Mouse (Mus musculus): ENCODE results near the gene Fam71d. TPM values are rescaled to one million over a fixed set of nuclear protein-coding genes. Genes with fewer than 3 reads are reported as not detected.

Gene Fam71d
- polyA plus RNA-seq (2015; fragmentation: Nextera tagmentation; extraction: Ambion mirVana), result not detected in 2 replicates

GRCm38 (mm10) chr12:78691325-78691724 lies at the start of gene Fam71d:
Gene Fam71d, plus strand, starts transcription at chr12:78691535.
- ATAC-seq, result no peak
- no peaks in the 10 kb centered on the region for H3K9me3 ChIP-seq
- WGBS, result 78% methylated on average over 1 of the region's 1 CpGs

GRCm38 (mm10) chr12:78643691-78644090 lies 47.6 kb upstream of the Fam71d start:
- WGBS, result 88% methylated on average over 2 of the region's 2 CpGs
- no peak overlapping the region for H3K27ac ChIP-seq
- H3K9ac ChIP-seq, result no peak overlapping the region
- ATAC-seq, result no peak
- H3K4me2 ChIP-seq (replicated peaks), result no peak overlapping the region
- no peaks in the 10 kb centered on the region for H3K27me3 ChIP-seq (replicated peaks)
- H3K4me1 ChIP-seq (replicated peaks), result no peaks in the 10 kb centered on the region
- H3K36me3 ChIP-seq, result no peaks in the 10 kb centered on the region
- H3K9me3 ChIP-seq, result no peaks in the 10 kb centered on the region
- H3K4me3 ChIP-seq (replicated peaks), result no peak overlapping the region

More at GRCm38 (mm10) chr12:78691325-78691724, at the start of gene Fam71d:
- Histone ChIP-seq H3K9ac (no peak within 1 kb of the TSS), H3K36me3 (no peaks in the 10 kb centered on the region), H3K27me3 (replicated peaks) (no peaks in the 10 kb centered on the region), H3K4me2 (replicated peaks) (no peak within 1 kb of the TSS), H3K4me3 (replicated peaks) (no peak within 1 kb of the TSS), H3K4me1 (replicated peaks) (no peaks in the 10 kb centered on the region), H3K27ac (no peak within 1 kb of the TSS)

GRCm38 (mm10) chr12:78645282-78645681 lies 46.1 kb upstream of the Fam71d start:
- no peaks in the 10 kb centered on the region for H3K36me3 ChIP-seq
- H3K4me2 ChIP-seq (replicated peaks), result no peak overlapping the region
- no peaks in the 10 kb centered on the region for H3K27me3 ChIP-seq (replicated peaks)
- no peak overlapping the region for H3K4me3 ChIP-seq (replicated peaks)
- no peak overlapping the region for H3K9ac ChIP-seq
- no peak for ATAC-seq
- no peak overlapping the region for H3K27ac ChIP-seq
- no peaks in the 10 kb centered on the region for H3K9me3 ChIP-seq
- no peaks in the 10 kb centered on the region for H3K4me1 ChIP-seq (replicated peaks)
- 89% methylated on average over 1 of the region's 1 CpGs for WGBS

DNA sequence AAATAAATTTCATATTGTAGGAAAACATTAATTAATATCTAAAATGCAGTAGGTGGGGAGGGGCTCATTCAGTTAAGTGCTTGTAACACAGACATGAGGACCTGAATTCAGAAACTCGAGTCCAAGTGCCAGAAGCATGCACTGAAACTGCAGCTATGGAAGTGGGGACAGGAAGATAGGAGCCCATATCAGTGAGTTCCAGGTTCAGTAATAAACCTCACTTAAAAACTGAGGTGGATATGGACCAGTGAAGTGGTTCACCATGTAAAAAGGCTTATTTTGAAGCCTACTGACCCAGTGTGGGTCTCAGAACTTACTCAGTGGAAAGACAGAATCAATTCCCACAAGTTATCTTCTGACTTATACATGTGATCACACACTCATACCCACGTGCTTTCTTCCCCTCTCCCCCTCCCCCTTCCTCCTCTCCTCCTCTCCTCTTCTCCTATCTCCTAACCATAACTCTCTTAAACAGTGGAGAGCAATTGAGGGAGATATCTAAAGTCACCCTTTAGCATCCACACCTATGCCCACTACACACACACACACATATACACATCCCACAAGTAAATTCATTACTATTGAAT lies 31.5 kb upstream of the Fam71d start:
- H3K27ac ChIP-seq, result no peak overlapping the region
- no peak for ATAC-seq
- H3K9me3 ChIP-seq, result no peaks in the 10 kb centered on the region
- no peak overlapping the region for H3K4me2 ChIP-seq (replicated peaks)
- 75% methylated on average over 2 of the region's 2 CpGs for whole genome bisulfite sequencing
- H3K27me3 ChIP-seq (replicated peaks), result no peaks in the 10 kb centered on the region
- H3K4me1 ChIP-seq (replicated peaks), result no peaks in the 10 kb centered on the region
- H3K4me3 ChIP-seq (replicated peaks), result no peak overlapping the region
- H3K9ac ChIP-seq, result no peak overlapping the region
- no peaks in the 10 kb centered on the region for H3K36me3 ChIP-seq

GRCm38 (mm10) chr12:78678101-78678806 lies 13.1 kb upstream of the Fam71d start:
- Histone ChIP-seq H3K9ac (no peak overlapping the region), H3K27me3 (replicated peaks) (no peaks in the 10 kb centered on the region), H3K9me3 (no peaks in the 10 kb centered on the region), H3K27ac (no peak overlapping the region), H3K4me2 (replicated peaks) (no peak overlapping the region), H3K4me1 (replicated peaks) (no peaks in the 10 kb centered on the region), H3K36me3 (no peaks in the 10 kb centered on the region), H3K4me3 (replicated peaks) (no peak overlapping the region)
- ATAC-seq, result no peak
- 91% methylated on average over 5 of the region's 5 CpGs for WGBS

DNA sequence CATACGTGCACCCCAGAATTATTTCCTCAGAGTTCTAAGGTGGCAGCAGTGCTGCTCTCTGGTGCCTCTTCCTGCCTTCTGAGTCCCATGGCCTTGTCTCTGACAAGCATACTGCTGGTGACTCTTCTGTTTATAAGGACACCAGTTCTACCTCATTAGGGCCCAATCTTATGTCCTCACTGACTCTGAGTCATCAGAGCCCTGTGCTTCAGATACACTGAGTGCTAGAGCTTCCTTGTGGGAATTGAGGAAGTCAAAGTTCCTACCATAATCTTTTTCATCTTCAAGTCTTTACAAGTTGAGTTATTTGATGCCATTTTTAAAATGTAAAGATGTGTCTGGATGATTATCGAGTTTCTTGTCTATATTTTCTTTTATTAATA lies 12.5 kb upstream of the Fam71d start:
- Histone ChIP-seq H3K9me3 (no peaks in the 10 kb centered on the region), H3K4me1 (replicated peaks) (no peaks in the 10 kb centered on the region), H3K4me3 (replicated peaks) (no peak overlapping the region), H3K9ac (no peak overlapping the region), H3K27ac (no peak overlapping the region), H3K27me3 (replicated peaks) (no peaks in the 10 kb centered on the region), H3K4me2 (replicated peaks) (no peak overlapping the region), H3K36me3 (no peaks in the 10 kb centered on the region)
- 79% methylated on average over 2 of the region's 2 CpGs for WGBS
- ATAC-seq, result no peak

DNA sequence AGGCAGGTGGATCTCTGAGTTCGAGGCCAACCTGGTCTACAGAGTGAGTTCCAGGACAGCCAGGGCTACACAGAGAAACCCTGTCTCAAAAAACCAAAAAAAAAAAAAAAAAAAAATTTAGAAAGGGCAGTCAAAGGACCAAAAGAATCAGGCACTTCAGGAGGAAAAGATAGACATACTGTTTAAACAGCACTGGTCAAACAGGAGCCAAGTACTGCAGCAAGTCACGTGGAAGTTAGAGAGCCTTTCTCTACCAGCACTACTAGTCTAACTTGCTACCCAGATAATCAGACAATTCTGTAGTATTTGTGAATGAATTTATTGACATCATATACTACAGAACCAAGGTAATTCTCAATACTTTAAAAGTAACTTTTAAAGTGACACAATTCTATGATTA lies 10.3 kb upstream of the Fam71d start:
- no peak overlapping the region for H3K4me3 ChIP-seq (replicated peaks)
- no peak for ATAC-seq
- H3K27ac ChIP-seq, result no peak overlapping the region
- H3K9me3 ChIP-seq, result no peaks in the 10 kb centered on the region
- no peak overlapping the region for H3K9ac ChIP-seq
- H3K4me2 ChIP-seq (replicated peaks), result no peak overlapping the region
- H3K27me3 ChIP-seq (replicated peaks), result no peaks in the 10 kb centered on the region
- no peaks in the 10 kb centered on the region for H3K4me1 ChIP-seq (replicated peaks)
- H3K36me3 ChIP-seq, result no peaks in the 10 kb centered on the region
- 76% methylated on average over 2 of the region's 2 CpGs for WGBS

DNA sequence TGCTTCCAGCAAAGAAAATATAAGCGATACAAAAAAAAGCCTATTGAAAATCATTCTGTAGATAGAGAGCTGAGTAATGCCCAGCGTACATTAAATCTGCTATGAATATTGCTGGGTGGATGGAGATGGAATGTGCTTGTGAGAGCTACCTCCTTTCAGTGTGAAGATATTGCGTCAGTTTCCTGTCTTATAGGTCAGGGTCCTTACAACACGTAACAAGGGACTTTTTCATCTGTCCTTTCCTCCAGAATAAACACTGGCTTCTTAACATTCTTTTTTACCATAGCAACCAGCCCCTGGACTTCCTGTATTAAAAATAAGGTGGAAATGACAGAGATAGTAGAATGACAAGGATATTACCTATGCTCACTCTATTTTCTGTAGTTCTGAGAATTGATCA lies 9.1 kb upstream of the Fam71d start:
- WGBS, result 59% methylated on average over 4 of the region's 4 CpGs

GRCm38 (mm10) chr12:78685669-78686215 lies 5.6 kb upstream of the Fam71d start:
- H3K4me2 ChIP-seq (replicated peaks), result no peak overlapping the region
- no peaks in the 10 kb centered on the region for H3K9me3 ChIP-seq
- H3K27ac ChIP-seq, result no peak overlapping the region
- no peak for ATAC-seq
- H3K9ac ChIP-seq, result no peak overlapping the region
- no peak overlapping the region for H3K4me3 ChIP-seq (replicated peaks)
- H3K4me1 ChIP-seq (replicated peaks), result no peaks in the 10 kb centered on the region
- no peaks in the 10 kb centered on the region for H3K36me3 ChIP-seq
- no peaks in the 10 kb centered on the region for H3K27me3 ChIP-seq (replicated peaks)
- WGBS, result 52% methylated on average over 1 of the region's 1 CpGs

More for the DNA sequence above, 9.1 kb upstream of the Fam71d start:
- no peak overlapping the region for H3K4me3 ChIP-seq (replicated peaks)
- no peaks in the 10 kb centered on the region for H3K4me1 ChIP-seq (replicated peaks)
- H3K9me3 ChIP-seq, result no peaks in the 10 kb centered on the region
- H3K4me2 ChIP-seq (replicated peaks), result no peak overlapping the region
- H3K36me3 ChIP-seq, result no peaks in the 10 kb centered on the region
- H3K27me3 ChIP-seq (replicated peaks), result no peaks in the 10 kb centered on the region
- H3K27ac ChIP-seq, result no peak overlapping the region
- no peak overlapping the region for H3K9ac ChIP-seq
- ATAC-seq, result no peak

DNA sequence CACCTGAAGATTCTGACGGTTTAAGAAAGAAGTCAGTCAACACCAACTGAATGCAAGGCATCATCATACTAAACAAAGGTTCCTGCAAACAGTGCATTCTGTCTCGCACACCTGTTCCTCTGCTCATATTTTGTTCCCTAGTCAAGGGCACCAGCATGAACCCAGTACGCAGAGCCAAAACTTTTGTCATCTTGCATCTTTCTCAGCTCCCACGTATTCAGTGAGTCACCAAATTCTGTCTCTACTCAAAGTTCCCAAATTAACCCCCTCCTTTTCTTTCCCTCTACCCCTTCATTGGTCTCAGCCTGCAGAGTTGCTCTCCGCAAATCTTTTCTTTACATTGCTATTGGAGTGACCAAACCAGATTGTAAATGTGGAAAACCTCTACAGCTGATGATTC lies 2.5 kb upstream of the Fam71d start:
- Histone ChIP-seq H3K36me3 (no peaks in the 10 kb centered on the region), H3K9me3 (no peaks in the 10 kb centered on the region), H3K4me3 (replicated peaks) (no peak overlapping the region), H3K27me3 (replicated peaks) (no peaks in the 10 kb centered on the region), H3K9ac (no peak overlapping the region), H3K4me2 (replicated peaks) (no peak overlapping the region), H3K4me1 (replicated peaks) (no peaks in the 10 kb centered on the region), H3K27ac (no peak overlapping the region)
- ATAC-seq, result no peak
- WGBS, result 86% methylated on average over 5 of the region's 5 CpGs

- no peak for ATAC-seq
- no peaks in the 10 kb centered on the region for H3K4me1 ChIP-seq (replicated peaks)
- no peak overlapping the region for H3K9ac ChIP-seq
- H3K27ac ChIP-seq, result no peak overlapping the region
- no peaks in the 10 kb centered on the region for H3K36me3 ChIP-seq
- H3K4me3 ChIP-seq (replicated peaks), result no peak overlapping the region
- no peak overlapping the region for H3K4me2 ChIP-seq (replicated peaks)
- WGBS, result 87% methylated on average over 2 of the region's 2 CpGs
- no peaks in the 10 kb centered on the region for H3K27me3 ChIP-seq (replicated peaks)
- H3K9me3 ChIP-seq, result no peaks in the 10 kb centered on the region
These were observed 1.9 kb downstream of the Fam71d start for GRCm38 (mm10) chr12:78693281-78693680.

DNA sequence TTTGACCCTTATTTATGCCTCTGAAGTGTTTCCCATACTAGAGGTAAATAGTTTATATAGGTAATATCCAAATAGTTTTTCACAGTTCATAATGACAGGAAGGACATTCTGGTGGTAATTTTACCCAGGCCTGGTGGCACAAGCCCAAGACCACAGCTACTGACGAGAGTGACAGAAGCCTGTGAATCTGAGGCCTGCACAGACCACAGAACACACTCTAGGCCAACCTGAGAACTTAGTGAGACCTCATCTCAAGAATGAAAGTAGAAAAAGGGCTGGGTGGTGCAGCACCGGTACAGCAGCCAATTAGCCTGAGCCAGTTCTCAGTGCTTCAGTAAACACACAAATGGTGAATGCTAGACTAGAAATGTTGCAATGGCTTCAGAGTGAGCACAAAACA lies 26.4 kb downstream of the Fam71d start:
- WGBS, result 80% methylated on average over 2 of the region's 2 CpGs
- H3K27me3 ChIP-seq (replicated peaks), result no peaks in the 10 kb centered on the region
- no peak overlapping the region for H3K4me2 ChIP-seq (replicated peaks)
- H3K9me3 ChIP-seq, result no peaks in the 10 kb centered on the region
- no peak overlapping the region for H3K4me3 ChIP-seq (replicated peaks)
- H3K4me1 ChIP-seq (replicated peaks), result no peaks in the 10 kb centered on the region
- H3K9ac ChIP-seq, result no peak overlapping the region
- no peak overlapping the region for H3K27ac ChIP-seq
- no peaks in the 10 kb centered on the region for H3K36me3 ChIP-seq
- no peak for ATAC-seq

GRCm38 (mm10) chr12:78727723-78728122 lies 36.4 kb downstream of the Fam71d start:
- H3K9me3 ChIP-seq, result no peaks in the 10 kb centered on the region

More at GRCm38 (mm10) chr12:78727723-78728122, 36.4 kb downstream of the Fam71d start:
- no peaks in the 10 kb centered on the region for H3K27me3 ChIP-seq (replicated peaks)
- no peak overlapping the region for H3K4me3 ChIP-seq (replicated peaks)
- no peak overlapping the region for H3K9ac ChIP-seq
- H3K36me3 ChIP-seq, result no peaks in the 10 kb centered on the region
- no peak overlapping the region for H3K27ac ChIP-seq
- WGBS, result 43% methylated on average over 4 of the region's 4 CpGs
- no peak for ATAC-seq
- no peaks in the 10 kb centered on the region for H3K4me1 ChIP-seq (replicated peaks)
- no peak overlapping the region for H3K4me2 ChIP-seq (replicated peaks)
